Mouse (Mus musculus) layer of hippocampus, postnatal 10 days (tissue): ENCODE results near the gene Tes. TPM values are rescaled to one million over a fixed set of nuclear protein-coding genes. Genes with fewer than 3 reads are reported as not detected.
A peak's percentile ranks its signal among the peaks of the same experiment; 100 is the strongest.

Source experiments
- DNase-seq, 2 experiments: peaks; one replicate each; pipeline ENCODE4 v3.0.0; 2021; ENCODE audit warnings: low spot score in 2 of 2
- total RNA-seq, 2 experiments: library from RNA; stranded (reverse); gene quantifications; 2 replicates each; pipeline ENCODE4 v1.2.3; 2021

Gene Tes
- total RNA-seq, 2 experiments from 2014 or later: 6.1 to 7.0 TPM

DNA sequence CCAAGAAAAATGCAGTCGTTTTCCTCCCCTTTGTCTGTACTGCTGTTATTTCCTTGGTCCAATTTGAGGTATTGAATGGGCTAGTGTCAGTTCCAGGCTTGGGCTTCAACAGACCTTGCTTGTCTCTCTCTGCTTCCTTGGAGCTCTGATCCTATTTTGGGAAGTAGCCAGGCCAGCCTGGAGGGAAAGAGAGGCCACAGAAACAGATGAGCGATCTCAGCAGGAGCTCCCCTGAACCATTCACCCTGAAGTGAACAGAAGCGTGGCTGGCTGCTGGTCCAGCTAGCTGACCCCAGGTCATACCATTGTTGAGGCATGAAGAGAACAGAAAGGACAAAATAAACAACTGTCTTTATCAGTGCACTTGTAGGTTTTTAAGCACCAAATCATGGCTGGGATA is 12.8 kb downstream of the Tes start:
- DNase-seq: no peak

DNA sequence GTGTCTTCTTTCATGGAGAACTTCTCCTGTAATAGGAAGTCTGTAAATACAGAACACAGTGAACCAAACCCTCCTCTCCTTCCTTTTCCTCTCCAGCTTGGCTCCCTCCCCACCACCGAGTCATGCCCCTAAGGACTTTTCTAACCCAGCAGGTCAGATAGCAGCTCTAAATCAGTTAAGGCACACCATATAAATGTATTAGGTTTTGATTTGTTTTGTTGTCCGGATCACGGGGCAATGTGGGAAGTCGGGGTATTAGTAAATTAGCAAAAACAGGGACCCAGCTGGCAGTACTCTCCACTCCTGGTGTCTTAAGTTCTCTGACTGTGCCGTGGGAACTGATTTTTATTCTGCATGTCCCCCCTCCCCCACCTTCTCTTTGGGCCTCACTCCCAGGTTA is 14.4 kb downstream of the Tes start:
- DNase-seq: no peak

DNA sequence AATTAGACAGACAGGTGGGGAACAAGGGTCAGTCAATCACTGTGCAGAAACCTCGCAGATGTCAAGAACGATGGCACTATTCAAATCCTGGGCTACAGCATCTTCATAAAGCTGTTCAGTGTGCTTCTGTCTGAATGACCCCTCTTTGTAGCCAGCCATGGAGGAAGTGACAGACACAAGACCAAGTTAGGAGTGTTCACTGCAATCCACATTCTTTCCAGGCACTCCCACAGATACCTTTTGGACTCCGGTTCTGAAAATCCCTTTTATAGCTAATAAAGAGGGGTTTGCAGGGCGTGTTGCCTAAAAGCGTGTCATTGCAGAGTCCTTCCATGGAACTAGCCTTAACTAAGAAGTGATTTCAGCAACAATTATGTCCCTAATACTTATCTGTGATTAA is 14.9 kb downstream of the Tes start:
- no peak for DNase-seq

DNA sequence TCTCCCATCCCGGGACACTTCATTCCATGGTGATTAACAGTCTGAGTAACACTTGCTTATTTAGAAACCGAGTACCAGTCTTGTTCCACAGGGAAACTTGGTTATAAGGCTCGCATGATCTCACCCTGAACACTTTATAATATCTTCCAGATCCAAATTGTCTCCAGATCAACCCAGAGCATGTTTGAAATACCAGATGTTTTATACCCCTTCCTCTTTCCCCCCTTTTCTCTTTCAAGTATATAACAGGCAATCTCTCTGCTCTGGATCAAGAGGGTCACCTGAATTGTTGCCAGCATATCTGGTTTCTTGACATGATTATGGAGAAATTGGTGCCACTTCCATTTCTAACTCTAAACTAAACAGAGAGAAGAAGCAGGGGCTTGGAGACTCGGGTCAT is 17.3 kb downstream of the Tes start:
- no peak for DNase-seq

DNA sequence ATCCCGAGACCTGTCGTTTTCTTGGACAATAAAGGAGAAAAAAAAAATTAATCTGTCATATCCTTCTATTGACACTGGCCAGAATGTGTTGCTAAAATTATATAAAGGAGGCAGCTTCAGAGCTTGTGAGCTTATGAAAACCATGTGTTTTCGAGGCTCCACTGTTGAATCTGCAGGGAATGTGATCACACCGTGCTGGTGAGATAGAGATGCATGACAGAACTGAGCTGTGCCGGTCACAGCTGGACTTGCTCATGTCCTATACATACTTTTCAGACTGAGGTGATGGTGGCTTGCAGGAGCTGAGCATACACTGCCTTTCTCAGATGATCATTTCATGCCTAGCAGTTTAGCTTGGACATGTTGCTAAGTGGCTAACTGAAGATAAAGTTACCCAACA is 17.9 kb downstream of the Tes start:
- DNase-seq: no peak

DNA sequence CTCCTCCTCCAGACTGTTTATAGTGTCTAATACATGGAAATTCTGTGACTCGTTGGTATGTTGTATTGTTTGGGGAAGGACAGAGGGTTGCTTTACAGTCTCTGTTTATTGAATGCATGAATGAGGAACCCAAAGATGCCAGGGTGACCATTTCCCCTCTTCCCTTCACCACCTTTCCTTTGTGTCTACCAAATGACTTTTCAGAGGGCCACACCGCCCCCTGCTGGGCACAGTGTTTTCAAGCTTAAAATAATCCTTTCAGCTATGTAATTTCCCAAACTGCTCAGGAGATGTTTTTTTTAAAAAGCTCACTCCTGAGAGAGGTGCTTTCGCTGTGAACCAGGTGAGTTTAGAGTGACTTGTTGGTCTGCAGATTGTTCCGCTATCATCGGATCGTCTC is 22.5 kb downstream of the Tes start:
- DNase-seq: peak; percentile 78 to 83

DNA sequence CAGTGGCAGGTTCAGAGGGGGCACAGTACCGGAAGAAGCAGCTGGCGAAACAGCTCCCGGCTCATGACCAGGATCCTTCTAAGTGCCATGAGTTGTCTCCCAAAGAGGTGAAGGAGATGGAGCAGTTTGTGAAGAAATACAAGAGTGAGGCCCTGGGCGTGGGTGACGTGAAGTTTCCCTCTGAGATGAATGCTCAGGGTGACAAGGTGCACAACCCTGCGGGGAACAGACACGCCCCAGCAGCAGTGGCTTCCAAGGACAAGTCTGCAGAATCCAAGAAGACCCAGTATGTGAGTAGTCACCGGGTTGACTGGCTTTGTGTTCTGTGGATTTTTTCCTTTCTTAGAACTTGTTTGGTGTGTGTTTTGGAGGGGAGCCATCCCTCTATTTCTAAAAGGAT is 32.4 kb downstream of the Tes start:
- DNase-seq: no peak

DNA sequence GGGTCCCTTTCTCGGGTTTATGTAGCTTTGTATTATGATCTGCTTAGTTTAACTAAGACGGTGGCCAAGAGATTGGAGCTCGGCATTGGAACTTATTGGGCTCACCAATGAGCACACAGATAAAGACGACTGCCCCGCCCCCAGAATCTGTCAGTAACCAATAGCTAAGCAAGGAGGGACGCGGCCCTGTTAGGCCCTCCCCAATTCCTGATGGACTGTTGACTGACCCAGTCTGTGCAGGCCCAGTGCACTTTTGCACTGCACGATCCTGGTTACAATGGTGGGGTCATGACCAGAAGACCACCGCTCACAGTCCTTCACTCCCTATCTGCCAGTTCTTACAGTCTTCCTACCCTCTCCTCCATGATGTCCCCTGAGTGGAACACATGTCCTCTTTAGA is 33.6 kb downstream of the Tes start:
- DNase-seq: no peak

DNA sequence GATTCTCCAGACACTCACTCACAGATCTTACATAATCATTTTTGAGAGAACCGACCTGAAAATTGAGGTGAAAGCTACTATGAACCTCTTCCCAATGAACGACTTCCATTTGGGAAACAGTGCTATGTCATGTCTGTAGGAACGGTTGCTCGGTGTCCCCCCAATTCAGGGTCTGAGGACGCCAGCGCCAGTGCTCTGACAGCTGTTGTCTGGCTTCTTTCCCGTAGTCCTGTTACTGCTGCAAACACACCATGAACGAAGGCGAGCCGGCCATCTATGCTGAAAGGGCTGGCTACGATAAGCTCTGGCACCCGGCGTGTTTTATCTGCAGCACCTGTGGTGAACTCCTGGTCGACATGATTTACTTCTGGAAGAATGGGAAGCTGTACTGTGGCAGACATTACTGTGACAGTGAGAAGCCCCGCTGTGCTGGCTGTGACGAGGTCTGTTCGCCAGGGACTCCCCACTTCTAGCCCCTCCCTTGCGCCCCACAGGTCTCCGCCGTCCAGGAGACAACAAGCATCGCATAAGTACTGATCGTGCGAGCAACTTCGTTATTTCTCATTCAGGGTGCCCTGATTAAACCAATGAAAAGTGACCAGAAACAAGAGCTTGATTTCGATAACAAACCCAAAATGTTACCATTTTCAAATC is 34.7 kb downstream of the Tes start:
- no peak for DNase-seq

DNA sequence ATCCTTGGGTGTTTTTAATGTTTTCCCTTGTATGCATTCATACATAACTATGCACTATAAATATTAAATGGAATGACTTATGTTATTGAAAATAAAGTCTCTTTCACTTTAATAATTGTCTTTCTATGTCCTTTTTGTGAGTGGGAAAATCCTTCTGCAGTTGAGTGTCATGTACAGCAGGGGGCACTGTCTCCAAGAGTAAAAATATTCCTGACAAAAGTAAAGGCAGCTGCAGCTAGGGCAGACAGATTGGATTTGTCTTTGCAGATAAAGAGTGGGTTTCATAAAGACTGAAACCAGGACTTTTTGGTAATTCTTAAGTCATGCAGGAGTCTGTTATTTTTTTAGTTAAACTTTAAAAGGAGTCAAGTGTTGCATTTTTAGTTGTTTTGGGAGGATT is 40.8 kb downstream of the Tes start:
- peak; percentile 73 to 79 for DNase-seq

DNA sequence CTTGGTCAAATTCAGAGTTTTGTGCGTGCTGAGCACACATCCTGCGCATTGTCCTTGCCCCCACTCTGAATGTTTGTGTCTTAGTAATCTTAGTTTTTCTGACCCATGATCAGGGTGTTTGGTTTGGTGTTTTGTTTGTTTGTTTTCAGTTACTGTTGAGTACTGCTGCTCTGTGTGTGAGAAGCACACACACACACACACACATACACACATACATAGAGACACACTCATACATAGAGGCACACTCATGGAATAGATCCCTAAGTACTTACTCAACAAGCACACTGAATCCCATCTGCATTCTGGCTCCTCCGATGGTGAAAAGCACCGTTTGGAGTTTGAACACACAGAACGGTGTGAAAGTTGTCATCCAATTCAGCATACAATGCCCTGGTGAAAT is 41.5 kb downstream of the Tes start:
- no peak for DNase-seq

DNA sequence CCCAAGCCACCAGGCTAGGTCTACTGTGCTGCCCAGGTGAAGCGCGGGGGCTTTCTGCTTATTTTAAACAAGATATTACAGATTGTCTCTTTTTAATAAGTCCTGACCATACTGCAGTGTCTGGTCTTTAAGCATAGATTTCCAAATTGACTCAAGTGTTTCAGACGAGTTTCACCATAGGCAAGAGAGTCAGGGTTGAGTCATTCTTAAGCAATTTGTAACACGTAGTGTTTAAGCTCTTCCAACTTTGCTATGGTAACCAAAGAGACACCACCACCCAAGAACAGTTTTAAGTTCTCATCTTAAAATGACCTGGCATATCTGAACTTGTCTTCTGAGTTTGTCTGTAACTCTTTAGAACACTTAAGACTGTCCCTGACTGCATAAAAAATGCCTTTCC is 44.3 kb downstream of the Tes start:
- no peak for DNase-seq

DNA sequence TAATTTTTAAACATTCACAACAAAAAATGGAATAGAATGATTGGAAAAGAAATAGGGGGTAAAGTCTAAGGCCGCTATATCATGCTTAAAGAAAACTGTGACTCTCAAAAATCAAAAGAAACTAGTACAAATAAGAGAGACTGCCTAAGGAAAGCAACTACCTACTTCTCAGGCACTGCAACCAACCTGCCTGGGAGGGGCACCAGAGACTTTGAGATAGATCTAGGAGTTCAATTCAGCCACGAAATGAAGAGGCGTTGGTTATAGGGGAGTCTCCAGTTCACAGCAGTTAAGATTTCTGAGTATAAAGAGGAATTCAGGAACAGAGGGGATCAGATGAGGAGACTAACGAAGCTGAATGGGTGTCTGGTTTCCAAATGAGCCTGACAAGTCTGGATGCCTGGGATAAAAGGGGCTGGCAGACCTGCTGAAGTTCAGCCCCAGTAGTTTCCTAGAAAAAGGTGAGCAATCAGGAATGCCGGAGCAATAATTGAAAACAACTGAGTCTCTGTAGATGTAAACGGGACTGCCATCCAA is 45.7 kb downstream of the Tes start:
- DNase-seq: no peak

DNA sequence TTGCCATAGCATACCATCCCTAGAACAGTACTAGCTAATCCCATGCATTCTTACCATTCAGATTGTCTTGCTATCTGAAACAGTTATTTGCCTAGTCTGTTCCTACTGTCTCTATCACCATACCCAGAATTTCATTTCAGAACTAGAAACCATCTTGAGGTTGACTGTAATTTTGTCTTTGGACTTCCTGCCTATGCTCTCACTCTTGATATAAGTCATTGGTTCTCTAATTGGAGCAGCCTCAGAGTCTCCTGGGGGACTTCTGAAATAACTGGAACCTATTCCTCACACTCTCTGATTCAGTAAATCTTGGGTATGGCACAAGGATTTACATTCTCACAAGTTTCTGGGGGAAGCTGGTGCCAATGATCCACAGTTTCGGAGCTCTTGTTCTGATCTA is 47.1 kb downstream of the Tes start:
- DNase-seq: no peak

DNA sequence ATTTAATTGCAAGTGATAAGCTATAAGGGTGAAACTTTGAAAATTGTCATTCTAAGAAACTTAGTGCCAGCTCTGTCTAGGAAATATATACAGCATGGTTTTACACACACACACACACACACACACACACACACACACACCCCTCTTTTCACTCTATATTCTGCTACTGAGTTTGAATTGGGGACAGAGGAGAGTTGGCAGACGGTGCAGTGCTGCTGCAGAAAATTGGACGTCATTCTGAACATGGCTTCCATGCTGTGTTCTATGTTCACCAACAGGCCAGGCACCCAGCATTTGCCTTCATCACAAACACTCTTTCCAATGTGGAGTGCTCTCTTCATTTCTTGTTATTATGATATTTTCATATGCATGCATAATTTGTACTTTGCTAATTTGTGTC is 48.0 kb downstream of the Tes start:
- DNase-seq: no peak

DNA sequence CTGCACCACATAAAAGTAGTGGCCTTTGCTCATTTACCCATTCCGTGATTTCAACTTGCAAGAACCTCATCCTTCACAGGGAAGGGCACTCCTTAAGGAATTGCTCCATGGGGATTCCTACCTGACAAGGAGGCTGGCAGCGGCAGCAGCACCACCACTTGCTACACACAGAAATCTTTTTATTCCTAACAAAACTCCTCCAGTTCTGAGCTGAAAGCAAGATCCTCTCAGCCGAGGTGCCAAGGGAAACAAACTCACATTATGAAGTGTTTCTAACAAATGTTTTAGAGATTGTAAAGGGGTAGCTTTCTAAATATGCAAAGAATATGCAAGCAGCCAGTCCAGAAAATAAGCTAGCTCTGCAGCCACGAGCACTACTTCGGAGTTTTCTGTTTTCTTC is 49.6 kb downstream of the Tes start:
- no peak for DNase-seq

DNA sequence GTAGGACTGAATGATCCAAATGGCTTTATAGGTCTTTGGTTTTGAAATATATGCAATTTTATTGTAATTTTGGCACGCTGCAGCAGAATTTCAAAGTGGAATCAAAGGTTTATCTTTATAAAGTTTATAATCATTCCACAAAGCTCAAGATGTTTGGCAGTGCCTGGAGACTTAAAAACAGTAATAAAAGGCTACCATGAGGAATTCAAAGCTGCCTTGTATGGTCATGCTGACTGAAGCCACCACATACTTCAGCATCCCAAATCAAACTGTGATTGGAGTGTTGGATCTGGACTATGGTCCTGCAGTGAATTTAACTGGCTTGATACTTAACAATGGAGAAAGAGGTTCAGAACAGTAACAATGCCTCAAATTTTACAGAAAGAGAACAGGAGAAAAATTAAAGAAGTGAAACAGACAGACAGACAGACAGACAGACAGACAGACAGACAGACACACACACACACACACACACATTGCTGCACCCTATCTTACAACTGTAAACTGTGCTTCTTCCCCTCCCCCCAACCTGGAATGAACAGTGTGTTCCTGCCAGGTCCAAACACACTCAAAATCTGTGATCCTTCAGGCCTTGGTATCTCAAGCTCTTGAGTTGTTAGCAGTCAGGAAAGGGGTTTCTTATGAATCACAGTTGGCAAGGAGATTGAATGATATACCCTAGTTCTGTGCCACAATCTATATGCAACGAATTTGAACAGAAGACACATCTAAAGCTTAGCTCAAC is 50.3 kb downstream of the Tes start:
- no peak for DNase-seq

DNA sequence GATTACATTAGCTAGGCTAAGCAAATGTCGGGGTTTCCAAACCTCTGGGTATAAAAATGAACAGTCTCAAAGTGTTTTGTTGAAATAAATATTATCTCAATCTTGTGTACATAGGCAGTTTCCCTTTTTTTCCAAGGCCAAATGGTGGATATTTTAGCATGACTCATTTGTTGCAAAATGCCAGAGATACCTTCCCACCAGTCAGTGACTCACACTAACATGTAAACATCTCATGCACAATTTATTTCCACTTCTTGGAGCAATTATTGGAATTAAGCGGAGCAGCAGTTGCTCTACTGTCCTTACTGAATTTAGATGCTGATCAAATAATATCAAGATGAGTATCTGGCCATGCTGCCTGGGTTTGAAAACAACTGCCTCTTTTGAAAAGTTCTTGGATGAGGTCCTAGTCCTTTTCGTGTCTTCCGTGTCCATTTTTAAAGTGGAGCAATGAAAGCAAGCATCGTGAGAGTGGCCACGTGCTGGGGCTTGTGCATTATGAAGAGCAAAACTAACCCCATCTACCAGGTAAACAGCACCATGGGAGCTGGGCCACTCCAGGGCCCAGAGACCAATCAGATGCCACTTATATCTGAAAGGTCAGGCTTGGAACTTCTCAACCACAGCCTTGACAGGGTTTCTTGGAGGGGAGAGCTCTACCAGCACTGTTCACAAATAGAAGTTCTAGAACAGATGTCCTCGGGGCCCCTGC is 54.7 kb downstream of the Tes start:
- DNase-seq: no peak

DNA sequence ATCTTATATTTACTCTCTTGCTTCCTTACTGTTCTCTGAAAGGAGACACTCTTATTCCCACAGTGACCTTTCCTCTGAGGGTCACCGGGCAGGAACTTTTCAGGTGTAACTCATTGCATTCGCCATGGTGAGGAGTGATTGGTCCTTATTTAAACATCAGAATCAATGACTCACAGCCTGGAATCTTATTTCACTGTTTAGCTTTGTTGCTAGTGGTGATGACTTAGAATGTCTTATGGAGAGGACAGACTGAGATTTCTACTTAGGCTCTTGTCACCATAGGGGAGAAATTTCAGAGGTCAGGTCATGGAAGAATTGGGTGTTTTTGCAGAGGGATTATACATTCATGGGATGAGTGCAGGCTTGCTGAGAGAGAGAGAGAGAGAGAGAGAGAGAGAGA is 75.1 kb downstream of the Tes start:
- no peak for DNase-seq

DNA sequence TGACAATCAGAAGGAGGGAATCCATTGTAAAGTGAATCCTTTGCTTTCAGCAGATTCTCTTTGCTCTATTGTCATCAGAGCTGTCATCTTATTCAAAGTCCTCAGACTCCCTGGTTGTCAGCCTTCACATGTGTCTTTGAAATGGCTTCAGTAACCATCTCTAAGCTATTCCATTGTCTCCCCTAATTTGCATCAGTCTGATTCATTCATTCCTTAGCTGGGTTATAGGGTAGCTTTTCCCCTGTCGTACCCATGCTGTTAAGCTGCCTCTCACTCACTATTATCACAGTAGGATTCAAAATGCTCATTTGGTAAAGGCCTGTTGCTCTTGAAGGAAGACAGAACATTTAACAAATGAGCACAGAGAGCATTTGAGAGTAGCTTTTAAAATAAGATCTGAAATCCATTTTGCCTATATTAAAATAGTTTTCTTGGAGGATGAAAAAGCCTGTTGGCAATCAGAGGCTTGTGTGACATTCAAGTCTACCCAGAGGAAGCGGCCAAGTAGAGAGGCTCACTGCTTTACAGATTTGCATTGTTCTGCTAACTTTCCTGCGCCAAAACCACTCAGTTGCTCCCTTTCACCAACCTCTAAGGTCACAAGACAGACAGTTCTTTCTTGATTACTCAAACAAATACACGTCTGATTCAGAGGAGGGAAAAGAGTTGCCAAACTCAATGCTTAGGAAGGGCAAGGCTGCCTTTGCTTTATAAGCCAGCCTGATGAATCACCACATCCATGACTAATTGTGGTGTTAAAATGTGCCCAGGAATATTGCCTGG is 77.8 kb downstream of the Tes start:
- peak; percentile 9 to 19 for DNase-seq

DNA sequence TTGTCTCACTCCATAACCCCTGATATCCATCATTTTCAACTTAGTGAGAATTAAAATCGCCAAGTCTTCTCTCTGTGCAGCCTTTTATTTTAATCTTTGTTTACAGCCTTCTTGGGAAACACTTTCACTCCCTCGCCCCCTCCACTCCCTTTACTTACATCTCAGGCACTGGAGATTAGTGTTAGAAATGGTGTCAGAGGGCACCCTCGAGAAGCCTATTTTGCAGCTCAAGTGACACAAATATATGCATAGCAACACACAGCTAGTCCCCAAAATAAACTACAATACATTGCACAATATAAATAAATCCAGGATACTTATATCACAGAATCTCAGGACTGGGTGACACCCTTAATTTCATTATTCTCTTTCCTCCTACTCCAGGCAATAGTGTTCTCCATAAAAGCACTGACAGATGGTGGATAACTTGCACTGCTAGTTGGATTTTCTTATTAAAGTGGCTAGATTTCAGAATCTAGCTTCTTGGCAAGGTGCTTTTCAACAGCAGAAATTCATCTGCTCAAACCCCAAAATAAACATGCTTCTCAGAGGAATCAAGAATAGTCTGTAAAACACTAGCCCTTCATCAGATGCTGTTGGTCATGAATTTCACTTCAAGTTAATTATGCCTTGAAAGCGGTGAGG is 86.2 kb downstream of the Tes start:
- no peak for DNase-seq
